Mouse (Mus musculus) hematopoietic multipotent progenitor cell, adult 10-12 weeks (in vitro differentiated cells): ENCODE data around the gene Scai. TPM values are rescaled to one million over a fixed set of nuclear protein-coding genes. Genes with fewer than 3 reads are reported as not detected.

ENCODE experiments used
- polyA plus RNA-seq: library from polyadenylated mRNA; stranded (reverse); fragments of >175 nt; gene quantifications from 2 replicates; pipeline ENCODE4 v1.2.3, GENCODE M21; 2012; ENCODE audit warnings: low replicate concordance

The Scai gene
- polyA plus RNA-seq: 58.5 and 296 TPM in 2 replicates

DNA sequence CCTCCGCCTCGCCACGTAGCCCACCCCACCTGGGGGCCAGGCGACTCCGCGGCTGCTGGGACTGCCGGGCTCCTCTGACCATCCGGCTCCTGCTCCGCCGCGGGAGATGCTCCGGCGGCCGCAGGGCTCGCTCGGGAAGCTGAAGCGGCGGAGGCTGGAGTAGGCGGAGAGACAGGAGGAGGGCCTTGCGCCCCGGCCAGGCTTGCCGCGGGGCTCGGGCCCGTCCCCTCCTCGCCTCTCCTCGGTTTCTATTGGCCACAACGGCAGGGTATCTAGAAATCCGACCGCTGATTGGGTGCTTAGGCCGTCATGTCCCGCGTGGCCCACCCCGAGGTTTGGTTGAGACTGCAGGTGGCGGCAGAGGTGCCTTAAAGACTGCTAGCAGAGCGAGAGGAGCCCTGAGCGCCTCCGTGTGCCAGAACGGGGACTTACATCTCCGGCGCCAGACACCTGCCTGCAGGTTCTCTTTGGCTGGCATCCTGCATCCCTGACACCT lies at the start of gene Scai:
TSS of gene Scai (minus strand) at position 174 of the 496 bp plus-strand sequence.

DNA sequence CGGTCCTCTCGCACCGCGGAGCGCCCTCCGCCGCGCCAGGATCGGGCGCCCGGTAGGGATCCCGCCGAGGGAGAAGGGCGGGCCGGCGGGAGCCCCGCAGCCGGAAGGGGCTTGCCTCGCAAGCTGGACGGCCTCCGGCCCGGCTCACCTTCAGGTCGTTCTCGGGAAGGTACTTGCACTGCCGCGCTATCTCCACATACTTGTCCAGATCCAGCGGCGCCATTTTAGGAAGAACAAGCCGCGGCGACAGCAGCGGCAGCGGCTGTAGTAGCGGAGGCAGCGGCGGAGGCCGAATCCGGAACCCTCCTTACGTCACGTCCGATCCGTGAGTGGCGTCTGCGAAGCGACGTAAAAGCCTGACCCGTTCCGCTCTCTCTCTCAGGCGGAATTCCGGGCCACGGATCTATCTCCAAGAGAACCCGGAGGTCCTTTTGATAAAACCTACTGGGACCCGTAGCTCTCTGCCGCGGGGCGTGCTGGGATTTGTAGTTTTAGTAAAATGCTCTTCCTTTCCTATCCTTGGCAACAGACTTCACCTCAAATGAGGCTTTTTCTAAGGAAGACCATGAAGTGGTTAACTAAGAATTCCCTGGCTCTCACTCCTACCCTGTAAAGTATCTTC lies 35.6 kb upstream of the Scai start, which contains the start of gene Ppp6c:
TSS of gene Ppp6c (minus strand) at position 433 of the 622 bp plus-strand sequence.

DNA sequence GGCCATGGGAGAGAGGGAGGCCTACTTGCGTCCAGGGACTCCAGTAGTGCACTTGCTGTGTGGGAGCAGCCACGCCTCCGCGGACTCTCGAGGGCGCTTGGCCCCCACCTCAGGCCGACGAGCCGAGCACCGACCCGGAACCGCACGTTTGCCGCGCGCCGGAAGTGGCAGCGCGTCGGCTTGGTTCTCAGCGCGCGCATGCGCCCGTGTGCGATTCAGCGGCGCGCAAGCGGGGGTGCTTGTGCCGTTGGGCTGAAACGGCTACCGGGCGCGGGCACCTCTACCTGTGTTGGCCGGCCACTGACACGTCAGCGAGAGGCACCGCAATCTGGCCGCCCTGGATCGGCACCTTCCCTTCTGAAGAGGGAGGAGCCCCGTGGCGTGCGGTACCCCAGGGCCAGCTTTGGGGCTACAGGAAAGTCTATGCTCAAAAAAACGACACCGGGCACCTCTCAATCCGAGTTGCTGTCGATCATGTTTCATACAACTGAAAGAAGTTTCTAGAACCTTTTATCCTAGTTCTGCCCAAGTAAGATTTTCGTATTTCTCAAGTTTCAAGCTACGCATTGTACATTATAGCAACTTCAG lies 125.0 kb downstream of the Scai start, which contains the start of gene Golga1:
TSS of gene Golga1 (minus strand) at position 142 of the 588 bp plus-strand sequence.

Other genes with a start within 250 kb of the Scai start
- 0.33 and 0.34 TPM in 2 replicates for gene Wdr38, start 193.3 kb downstream of the Scai start, polyA plus RNA-seq
- gene Arpc5l, start 185.4 kb downstream of the Scai start, polyA plus RNA-seq: 170 and 283 TPM in 2 replicates
- 118 and 307 TPM in 2 replicates for gene Rpl35, start 185.1 kb downstream of the Scai start, polyA plus RNA-seq
- gene Golga1, start 125.2 kb downstream of the Scai start, polyA plus RNA-seq: 2.8 and 3.7 TPM in 2 replicates
- gene Ppp6c, start 35.7 kb upstream of the Scai start, polyA plus RNA-seq: 2.5 and 8.0 TPM in 2 replicates